Mouse (Mus musculus): ENCODE data around the gene Gfer. TPM values are rescaled to one million over a fixed set of nuclear protein-coding genes. Genes with fewer than 3 reads are reported as not detected.

The Gfer gene
- polyA plus RNA-seq, 1 experiment from 2014 or later: 39.6 TPM

DNA sequence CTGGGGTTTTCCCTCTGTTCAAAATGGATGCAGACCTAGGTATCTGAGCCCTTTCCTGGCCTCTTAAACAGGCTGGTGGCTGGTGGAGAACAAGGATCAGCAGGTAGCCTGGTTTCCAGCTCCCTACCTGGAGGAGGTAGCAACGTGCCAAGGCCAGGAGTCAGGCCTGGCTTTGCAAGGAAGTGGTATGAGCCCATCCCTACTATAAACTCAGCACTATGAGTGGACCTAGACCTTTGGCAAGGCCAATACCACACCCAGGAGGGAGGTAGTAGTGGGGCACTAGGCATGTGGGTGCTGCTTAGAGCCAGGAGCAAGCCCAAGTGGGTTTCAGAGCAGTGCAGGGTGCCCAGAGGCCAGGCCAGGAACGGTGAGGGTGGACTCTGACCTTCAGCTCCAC, 3.5 kb upstream of the Gfer start:
- Histone ChIP-seq H3K4me1 (replicated peaks) (peaks cover 32% of the 10 kb centered on the region), H3K27ac (replicated peaks) (no peak overlapping the region), H3K36me3 (peaks cover 48% of the 10 kb centered on the region), H3K4me2 (no peak overlapping the region), H3K27me3 (no peaks in the 10 kb centered on the region), H3K9me3 (no peaks in the 10 kb centered on the region), H3K9ac (no peak overlapping the region), H3K4me3 (no peak overlapping the region)
- no peak for ATAC-seq (ENCODE audit: low read depth)
- 85% methylated on average over 2 of the region's 2 CpGs for WGBS

DNA sequence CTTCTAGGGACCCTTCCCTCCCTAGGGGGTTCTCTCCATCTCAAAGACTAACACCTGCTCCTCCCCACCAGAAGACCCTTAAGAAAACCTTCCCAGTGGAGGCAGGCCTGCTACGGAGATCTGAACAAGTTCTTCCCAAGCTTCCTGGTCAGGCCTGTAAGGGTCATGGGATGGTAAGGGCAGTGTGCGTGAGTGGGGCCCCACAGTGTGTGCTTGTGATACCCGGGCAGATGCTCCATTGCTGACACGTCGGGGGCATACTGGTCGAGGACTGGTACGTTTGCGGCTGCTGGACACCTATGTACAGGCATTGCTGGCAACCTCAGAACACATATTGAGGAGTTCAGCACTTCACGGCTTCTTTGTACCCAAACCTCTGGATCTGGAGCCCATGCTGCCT, 2.8 kb upstream of the Gfer start:
- Histone ChIP-seq H3K9me3 (no peaks in the 10 kb centered on the region), H3K9ac (no peak overlapping the region), H3K27me3 (no peaks in the 10 kb centered on the region), H3K36me3 (peaks cover 41% of the 10 kb centered on the region), H3K4me2 (no peak overlapping the region), H3K27ac (replicated peaks) (no peak overlapping the region), H3K4me3 (no peak overlapping the region), H3K4me1 (replicated peaks) (peaks cover 36% of the 10 kb centered on the region)
- WGBS: 69% methylated on average over 9 of the region's 9 CpGs
- ATAC-seq (ENCODE audit: low read depth): no peak

DNA sequence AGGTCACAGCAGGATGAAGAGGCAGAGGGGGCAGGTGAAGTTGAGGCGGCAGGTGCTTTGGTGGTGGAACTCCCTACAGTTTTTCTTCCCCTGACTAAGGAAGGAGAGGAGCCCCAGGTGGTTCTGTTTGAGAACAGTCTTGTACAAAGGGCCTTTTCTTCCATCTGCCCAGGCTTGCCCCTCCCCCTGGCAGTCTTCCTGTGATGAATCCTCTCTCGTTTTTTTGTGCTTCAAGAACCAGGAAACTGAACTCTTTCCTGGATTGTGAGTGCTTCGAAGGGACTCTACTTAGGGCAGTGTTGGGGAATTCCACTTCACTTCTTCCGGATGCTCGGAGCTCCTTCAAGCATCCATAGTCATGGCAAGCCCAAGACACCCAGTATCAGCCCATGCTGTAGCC, 2.0 kb upstream of the Gfer start:
- no peak for ATAC-seq (ENCODE audit: low read depth)
- H3K4me3 ChIP-seq: no peak overlapping the region
- H3K27me3 ChIP-seq: no peaks in the 10 kb centered on the region
- peaks cover 42% of the 10 kb centered on the region for H3K36me3 ChIP-seq
- no peak overlapping the region for H3K4me2 ChIP-seq
- 17% methylated on average over 5 of the region's 5 CpGs for WGBS
- no peak overlapping the region for H3K9ac ChIP-seq
- no peak overlapping the region for H3K27ac ChIP-seq (replicated peaks)
- H3K9me3 ChIP-seq: no peaks in the 10 kb centered on the region
- H3K4me1 ChIP-seq (replicated peaks): peaks cover 36% of the 10 kb centered on the region

GRCm38 (mm10) chr17:24695326-24696010, 488 bp downstream of the Gfer start:
- Histone ChIP-seq H3K9me3 (no peaks in the 10 kb centered on the region), H3K36me3 (peaks cover 28% of the 10 kb centered on the region), H3K4me3 (peak overlapping the region; percentile 77), H3K4me1 (replicated peaks) (peaks cover 42% of the 10 kb centered on the region), H3K27me3 (peaks cover 16% of the 10 kb centered on the region), H3K9ac (peak overlapping the region; percentile 86), H3K27ac (replicated peaks) (peak overlapping the region; percentile 90), H3K4me2 (peak overlapping the region; percentile 79)
- ATAC-seq (ENCODE audit: low read depth): peak; percentile 41
- 6% methylated on average over 45 of the region's 51 CpGs for WGBS

DNA sequence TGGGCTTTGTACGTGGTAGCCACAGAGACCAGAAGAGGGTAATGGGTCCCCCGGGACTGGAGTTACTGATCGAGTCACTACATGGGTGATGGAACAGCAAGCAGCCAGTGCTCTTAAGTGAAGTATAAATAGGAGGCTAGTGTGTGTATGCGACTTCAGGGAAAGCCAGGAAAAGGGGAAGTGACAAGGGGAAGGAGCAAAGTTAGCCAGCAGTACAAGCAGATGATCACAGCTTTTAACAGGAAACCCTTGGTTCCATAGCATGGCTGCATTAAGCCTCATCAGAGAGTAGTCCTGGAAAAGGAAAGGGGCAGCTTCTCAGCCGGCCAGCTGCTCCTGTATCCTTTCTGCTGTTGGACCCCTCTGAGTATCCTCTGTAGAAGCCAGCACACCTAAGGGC, 3.6 kb downstream of the Gfer start:
- ATAC-seq (ENCODE audit: low read depth): no peak

DNA sequence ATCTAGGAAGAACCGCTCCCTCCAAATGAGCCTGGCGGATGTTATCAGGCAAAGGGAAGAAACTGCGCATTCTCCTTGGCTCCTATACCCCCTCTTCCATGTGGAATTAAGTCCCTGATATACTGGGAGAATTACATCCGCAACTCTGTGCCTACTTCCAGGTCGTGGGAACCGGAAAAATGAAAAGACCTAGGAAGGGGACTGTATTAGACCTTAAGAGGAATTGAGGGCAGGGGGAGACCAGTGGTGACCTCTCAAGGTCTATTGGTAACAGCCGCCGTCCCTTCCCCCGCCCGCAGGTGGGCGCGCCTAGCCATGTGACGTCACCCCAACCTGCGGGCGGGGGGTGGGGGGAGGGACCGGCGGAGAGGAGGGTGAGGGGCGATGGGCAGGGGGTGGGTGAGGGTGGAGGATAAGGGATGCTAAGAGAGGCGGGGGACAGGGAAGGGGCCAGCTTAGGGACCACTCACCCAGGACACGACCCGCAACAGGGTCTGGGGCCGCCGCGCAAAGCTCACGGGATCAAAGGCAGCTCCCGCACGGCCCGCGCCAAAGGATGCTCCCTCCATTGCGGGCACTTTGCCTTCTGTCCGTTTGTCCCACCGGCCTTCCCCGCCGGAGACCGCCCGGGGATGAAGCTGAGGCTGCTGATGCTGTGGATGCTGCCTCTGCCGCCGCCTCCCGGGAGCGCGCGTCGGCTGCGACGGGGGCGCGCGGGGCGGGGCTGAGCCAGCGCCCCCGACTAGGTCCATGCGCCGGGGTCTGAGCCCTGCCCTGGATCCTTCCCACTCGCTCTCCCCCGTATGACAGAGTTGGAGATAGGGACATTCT, 6.5 kb downstream of the Gfer start, which contains the start of gene Syngr3:
Gene Syngr3 (minus strand): TSS at position 705 of the 831 bp plus-strand sequence.
- WGBS: under 1% methylated on average over 51 of the region's 55 CpGs
- peak within 1 kb of the TSS; percentile 60 for H3K4me3 ChIP-seq
- H3K9ac ChIP-seq: peak within 1 kb of the TSS; percentile 88
- ATAC-seq (ENCODE audit: low read depth): peak; percentile 74
- no peaks in the 10 kb centered on the region for H3K9me3 ChIP-seq
- peaks cover 16% of the 10 kb centered on the region for H3K36me3 ChIP-seq
- H3K4me1 ChIP-seq (replicated peaks): peaks cover 44% of the 10 kb centered on the region
- peak within 1 kb of the TSS; percentile 64 for H3K4me2 ChIP-seq
- peak within 1 kb of the TSS; percentile 90 for H3K27ac ChIP-seq (replicated peaks)
- H3K27me3 ChIP-seq: peaks cover 43% of the 10 kb centered on the region

More for the DNA sequence above, 3.6 kb downstream of the Gfer start:
- Histone ChIP-seq H3K27me3 (peaks cover 39% of the 10 kb centered on the region), H3K4me1 (replicated peaks) (peaks cover 55% of the 10 kb centered on the region), H3K9ac (no peak overlapping the region), H3K4me2 (no peak overlapping the region), H3K4me3 (no peak overlapping the region), H3K9me3 (no peaks in the 10 kb centered on the region), H3K27ac (replicated peaks) (no peak overlapping the region), H3K36me3 (peaks cover 16% of the 10 kb centered on the region)
- WGBS: 74% methylated on average over 5 of the region's 5 CpGs

- H3K4me3 ChIP-seq: peak overlapping the region; percentile 60
- H3K4me1 ChIP-seq (replicated peaks): peaks cover 39% of the 10 kb centered on the region
- peaks cover 43% of the 10 kb centered on the region for H3K27me3 ChIP-seq
- H3K9me3 ChIP-seq: no peaks in the 10 kb centered on the region
- no peak overlapping the region for H3K27ac ChIP-seq (replicated peaks)
- H3K4me2 ChIP-seq: peak overlapping the region; percentile 64
- ATAC-seq (ENCODE audit: low read depth): no peak
- peaks cover 8% of the 10 kb centered on the region for H3K36me3 ChIP-seq
- 19% methylated on average over 23 of the region's 23 CpGs for WGBS
- peak overlapping the region; percentile 59 for H3K9ac ChIP-seq
These were observed 8.4 kb downstream of the Gfer start for GRCm38 (mm10) chr17:24687599-24687998.

DNA sequence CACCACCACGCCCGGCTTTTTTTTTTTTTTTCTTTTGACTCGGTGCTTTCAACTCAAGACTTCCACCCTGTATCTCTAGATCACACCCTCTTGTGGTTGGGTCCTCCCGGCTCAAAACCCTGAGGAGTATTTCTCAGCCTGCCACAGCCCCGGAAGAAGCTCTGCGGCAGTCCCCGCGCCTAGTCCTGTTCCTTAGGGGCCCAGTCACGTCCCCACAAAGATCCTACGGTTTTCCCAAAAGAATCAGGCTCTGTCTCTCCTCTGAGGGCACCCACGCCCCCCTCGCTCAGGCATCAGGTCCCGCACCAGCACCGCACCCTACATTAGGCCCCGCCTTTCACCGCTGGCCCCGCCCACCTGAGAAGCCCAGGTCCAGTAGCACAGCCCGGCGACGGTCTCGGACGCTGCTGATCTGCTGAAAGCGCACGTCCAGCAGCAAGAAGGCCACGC, 8.8 kb downstream of the Gfer start:
- Histone ChIP-seq H3K9ac (peak overlapping the region; percentile 59), H3K4me3 (peak overlapping the region; percentile 60), H3K4me1 (replicated peaks) (peaks cover 39% of the 10 kb centered on the region), H3K4me2 (peak overlapping the region; percentile 64), H3K27ac (replicated peaks) (no peak overlapping the region), H3K27me3 (peaks cover 42% of the 10 kb centered on the region), H3K9me3 (no peaks in the 10 kb centered on the region), H3K36me3 (peaks cover 8% of the 10 kb centered on the region)
- ATAC-seq (ENCODE audit: low read depth): no peak
- 2% methylated on average over 24 of the region's 25 CpGs for WGBS

GRCm38 (mm10) chr17:24686514-24686913, 9.4 kb downstream of the Gfer start:
- peaks cover 37% of the 10 kb centered on the region for H3K27me3 ChIP-seq
- no peak overlapping the region for H3K4me3 ChIP-seq
- H3K4me1 ChIP-seq (replicated peaks): peaks cover 39% of the 10 kb centered on the region
- ATAC-seq (ENCODE audit: low read depth): no peak
- no peak overlapping the region for H3K9ac ChIP-seq
- 26% methylated on average over 16 of the region's 16 CpGs for WGBS
- no peak overlapping the region for H3K27ac ChIP-seq (replicated peaks)
- peak overlapping the region; percentile 31 for H3K4me2 ChIP-seq
- peaks cover 11% of the 10 kb centered on the region for H3K36me3 ChIP-seq
- no peaks in the 10 kb centered on the region for H3K9me3 ChIP-seq

DNA sequence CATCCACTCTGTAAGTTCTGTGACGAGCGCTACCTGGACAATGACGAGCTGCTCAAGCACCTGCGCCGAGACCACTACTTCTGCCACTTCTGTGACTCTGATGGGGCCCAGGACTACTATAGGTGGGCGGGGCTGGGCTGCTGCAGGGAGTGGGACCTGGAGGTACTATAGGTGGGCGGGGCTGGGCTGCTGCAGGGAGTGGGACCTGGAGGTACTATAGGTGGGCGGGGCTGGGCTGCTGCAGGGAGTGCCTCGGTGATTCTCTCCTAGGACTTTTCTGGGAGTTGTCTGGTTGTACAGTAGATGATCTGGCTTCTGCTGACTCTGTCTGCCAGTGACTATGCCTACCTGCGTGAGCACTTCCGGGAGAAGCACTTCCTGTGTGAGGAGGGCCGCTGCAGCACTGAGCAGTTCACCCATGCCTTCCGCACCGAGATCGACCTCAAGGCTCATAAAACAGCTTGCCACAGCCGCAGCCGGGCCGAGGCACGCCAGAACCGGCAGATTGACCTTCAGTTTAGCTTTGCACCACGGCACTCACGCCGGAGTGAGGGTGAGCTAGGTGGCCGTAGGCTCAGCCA, 18.4 kb downstream of the Gfer start:
- no peak for ATAC-seq (ENCODE audit: low read depth)
- H3K4me1 ChIP-seq (replicated peaks): peaks cover under 1% of the 10 kb centered on the region; the same call in 1 of the 2 replicates
- 89% methylated on average over 24 of the region's 24 CpGs for WGBS
- peaks cover 59% of the 10 kb centered on the region for H3K36me3 ChIP-seq
- no peak overlapping the region for H3K27ac ChIP-seq (replicated peaks)
- no peak overlapping the region for H3K4me2 ChIP-seq
- no peaks in the 10 kb centered on the region for H3K9me3 ChIP-seq
- H3K9ac ChIP-seq: no peak overlapping the region
- no peaks in the 10 kb centered on the region for H3K27me3 ChIP-seq
- no peak overlapping the region for H3K4me3 ChIP-seq

DNA sequence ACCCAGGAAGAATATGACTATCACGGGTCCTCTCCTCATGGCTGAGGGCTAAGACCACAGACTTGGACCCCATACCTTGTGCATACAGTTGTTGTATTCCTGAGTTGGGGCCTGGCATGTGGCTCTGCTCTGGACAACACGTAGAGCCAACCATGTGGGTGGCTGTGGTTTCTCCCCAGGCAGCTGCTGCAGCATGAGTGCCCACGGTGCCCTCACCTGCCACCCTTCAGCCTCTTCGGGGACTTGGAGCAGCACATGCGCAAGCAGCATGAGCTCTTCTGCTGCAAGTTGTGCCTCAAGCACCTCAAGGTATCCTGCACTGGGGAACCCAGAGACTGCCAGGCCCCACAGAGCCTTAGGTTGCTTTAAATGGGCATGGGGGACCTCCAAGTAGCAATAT, 19.1 kb downstream of the Gfer start:
- Histone ChIP-seq H3K4me1 (replicated peaks) (peaks cover 7% of the 10 kb centered on the region), H3K9ac (no peak overlapping the region), H3K4me2 (no peak overlapping the region), H3K27me3 (no peaks in the 10 kb centered on the region), H3K4me3 (no peak overlapping the region), H3K9me3 (no peaks in the 10 kb centered on the region), H3K27ac (replicated peaks) (no peak overlapping the region), H3K36me3 (peaks cover 52% of the 10 kb centered on the region)
- WGBS: 97% methylated on average over 5 of the region's 5 CpGs
- no peak for ATAC-seq (ENCODE audit: low read depth)

- no peak overlapping the region for H3K4me2 ChIP-seq
- no peak overlapping the region for H3K9ac ChIP-seq
- WGBS: 63% methylated on average over 2 of the region's 2 CpGs
- H3K4me3 ChIP-seq: no peak overlapping the region
- peaks cover 45% of the 10 kb centered on the region for H3K36me3 ChIP-seq
- H3K4me1 ChIP-seq (replicated peaks): peaks cover 14% of the 10 kb centered on the region
- no peak for ATAC-seq (ENCODE audit: low read depth)
- no peak overlapping the region for H3K27ac ChIP-seq (replicated peaks)
- H3K27me3 ChIP-seq: no peaks in the 10 kb centered on the region
- no peaks in the 10 kb centered on the region for H3K9me3 ChIP-seq
These were observed 19.8 kb downstream of the Gfer start for GRCm38 (mm10) chr17:24676187-24676586.
